Mouse (Mus musculus) gastrocnemius, adult 2 months (tissue): Measurements from ENCODE around the gene Arhgef15. TPM values are rescaled to one million over a fixed set of nuclear protein-coding genes. Genes with fewer than 3 reads are reported as not detected.
"Not testable (repeated sequence)": the region's sequence is repeated elsewhere in the genome, so short reads cannot be mapped to it uniquely, and the experiment has no call there.

Experiments
- DNase-seq: peaks from one replicate; pipeline ENCODE4 v3.0.0; 2022
- H3K27ac ChIP-seq: fragments of 200-600 bp; 2 replicates; pipeline ENCODE4 v1.8.1; 2022; ENCODE audit warnings: mild to moderate bottlenecking
- H3K4me3 ChIP-seq: fragments of 200-600 bp; 2 replicates; pipeline ENCODE4 v1.8.1; 2022; ENCODE audit warnings: mild to moderate bottlenecking, moderate library complexity
- CTCF ChIP-seq: fragments of 200-600 bp; IDR thresholded peaks from 2 replicates; pipeline ENCODE4 v1.8.1; 2022; ENCODE audit warnings: antibody characterized with exemption, mild to moderate bottlenecking, moderate library complexity
- intact Hi-C: fragments of 180-260 bp; cut with DNase I; formaldehyde crosslinking; loops from one replicate; pipeline ENCODE4 v1.15.1; 2025
- long read RNA-seq, 2 experiments: library from polyadenylated mRNA; stranded (forward); transcript quantifications; one replicate each; pipeline ENCODE4 v2.0.0; 2021
- total RNA-seq, 2 experiments: library from RNA; stranded (reverse); gene quantifications; 2 replicates each; pipeline ENCODE4 v1.2.3; 2021

Arhgef15 gene
- 1 to 10 TPM; 5.9 to 9.7 TPM for total RNA-seq
- long read RNA-seq, experiment 1, full-length matches to known transcripts = 12 of 24 reads
- long read RNA-seq, experiment 1, partial matches to known transcripts = 7 of 24 reads
- long read RNA-seq, experiment 1, other reads (novel, unspliced or antisense) = 5 of 24 reads
- long read RNA-seq, experiment 2, full-length matches to known transcripts = 5 of 17 reads
- long read RNA-seq, experiment 2, partial matches to known transcripts = 5 of 17 reads
- long read RNA-seq, experiment 2, other reads (novel, unspliced or antisense) = 7 of 17 reads

DNA sequence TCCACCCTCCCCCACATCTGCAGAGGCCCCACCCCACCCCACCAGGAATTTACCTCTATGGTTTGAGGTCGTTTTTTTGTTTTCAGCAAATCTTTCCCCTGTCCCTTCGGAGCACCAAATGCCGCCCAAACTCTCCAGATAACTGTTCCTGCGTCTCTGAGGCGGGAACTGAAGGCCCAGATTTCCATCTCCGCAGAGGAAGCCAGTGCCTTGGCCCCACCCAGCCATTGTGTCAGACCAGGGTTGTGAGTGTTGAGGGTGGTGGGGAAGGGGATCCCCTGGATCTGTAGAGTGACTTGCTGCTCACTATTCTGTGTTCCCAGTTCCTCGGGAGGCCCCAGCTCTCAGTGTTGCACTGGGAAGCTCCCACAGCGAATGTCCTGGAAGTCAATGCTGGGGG lies at the start of gene Arhgef15:
TSS of gene Arhgef15 (minus strand) at position 173 of the 400 bp plus-strand sequence.
- TF ChIP-seq CTCF = no peak
- peak within 1 kb of the TSS; percentile 72 for H3K4me3 ChIP-seq
- intact Hi-C loops = no loop called here
- no peak for DNase-seq
- H3K27ac ChIP-seq = peak within 1 kb of the TSS; percentile 89

DNA sequence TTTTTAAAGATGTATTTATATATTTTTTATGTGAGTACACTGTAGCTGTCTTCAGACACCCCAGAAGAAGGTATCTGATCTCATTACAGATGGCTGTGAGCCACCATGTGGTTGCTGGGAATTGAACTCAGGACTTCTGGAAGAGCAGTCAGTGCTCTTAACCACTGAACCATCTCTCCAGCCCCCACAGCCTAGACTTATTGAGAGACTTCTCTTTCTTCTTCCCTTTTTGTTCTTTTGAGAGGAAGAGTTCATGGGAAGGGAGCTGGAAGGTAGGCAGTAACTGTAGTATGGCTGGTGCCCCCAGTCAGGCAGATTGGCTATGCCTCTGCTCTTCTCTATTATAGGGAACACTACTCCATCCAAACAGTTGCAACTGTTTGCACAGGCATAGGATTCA lies 49.3 kb upstream of the Arhgef15 start:
- H3K4me3 ChIP-seq, DNase-seq, H3K27ac ChIP-seq, intact Hi-C loops: not testable (repeated sequence)

DNA sequence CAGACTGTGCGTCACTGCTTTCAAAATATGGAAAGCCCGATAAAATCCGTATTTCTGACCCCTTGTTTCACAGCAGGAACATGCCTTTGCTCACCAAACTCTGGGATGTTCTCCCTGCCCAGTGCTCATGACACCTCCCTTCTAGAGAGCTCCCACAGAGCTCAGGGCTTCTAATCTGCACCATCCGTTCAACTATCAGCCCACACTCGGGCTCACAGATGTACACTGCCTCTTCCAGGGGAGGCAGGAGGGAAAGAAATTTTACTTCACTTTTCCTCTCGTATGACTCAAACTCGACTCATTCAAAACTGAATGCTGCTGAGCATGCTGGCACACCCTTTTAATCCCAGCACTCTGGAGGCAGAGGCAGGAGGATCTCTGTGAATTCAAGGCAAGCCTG lies 47.9 kb upstream of the Arhgef15 start:
- no peak for DNase-seq
- intact Hi-C loops = no loop called here
- TF ChIP-seq CTCF = no peak
- Histone ChIP-seq H3K4me3 (no peak overlapping the region), H3K27ac (no peak overlapping the region)

DNA sequence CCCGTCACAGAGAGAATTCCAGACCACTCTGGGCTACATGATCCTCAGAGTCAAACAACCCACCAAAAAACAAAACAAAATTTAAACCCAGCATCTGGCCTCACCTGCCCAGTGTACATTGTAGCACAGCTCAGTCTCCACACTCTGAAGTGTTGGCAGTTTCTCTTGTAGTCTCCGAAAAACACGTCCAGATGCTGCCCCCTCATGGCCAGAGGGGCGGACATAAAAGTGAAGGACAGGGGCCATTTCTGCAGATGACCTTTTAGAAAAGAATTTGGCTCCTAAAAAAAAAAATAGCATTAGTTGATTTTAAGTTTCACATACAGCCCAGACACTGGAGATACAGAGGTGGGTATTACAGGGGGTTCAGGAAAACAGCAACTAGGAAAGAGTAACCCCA lies 46.3 kb upstream of the Arhgef15 start:
- peak; percentile 50 for TF ChIP-seq CTCF
- DNase-seq = peak; percentile 48
- intact Hi-C loops = no loop called here
- no peak overlapping the region for H3K27ac ChIP-seq
- no peak overlapping the region for H3K4me3 ChIP-seq

DNA sequence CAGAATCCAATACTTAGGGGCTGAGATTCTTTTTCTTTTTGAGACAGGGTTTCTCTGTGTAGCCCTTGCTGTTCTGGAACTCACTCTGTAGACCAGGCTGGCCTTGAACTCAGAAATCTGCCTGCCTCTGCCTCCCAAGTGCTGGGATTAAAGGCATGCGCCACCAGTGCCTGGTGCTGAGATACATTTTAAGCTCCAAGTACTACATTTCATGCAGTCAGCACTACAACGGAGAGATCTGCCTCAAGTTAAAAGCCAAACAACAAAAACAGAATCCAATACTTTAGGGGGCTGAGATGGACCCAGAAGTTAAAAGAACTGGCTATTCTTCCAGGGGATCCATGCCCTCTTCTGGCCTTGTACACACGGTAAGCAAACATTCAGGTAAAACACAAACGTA lies 45.5 kb upstream of the Arhgef15 start:
- H3K27ac ChIP-seq, intact Hi-C loops, DNase-seq, H3K4me3 ChIP-seq: not testable (repeated sequence)

DNA sequence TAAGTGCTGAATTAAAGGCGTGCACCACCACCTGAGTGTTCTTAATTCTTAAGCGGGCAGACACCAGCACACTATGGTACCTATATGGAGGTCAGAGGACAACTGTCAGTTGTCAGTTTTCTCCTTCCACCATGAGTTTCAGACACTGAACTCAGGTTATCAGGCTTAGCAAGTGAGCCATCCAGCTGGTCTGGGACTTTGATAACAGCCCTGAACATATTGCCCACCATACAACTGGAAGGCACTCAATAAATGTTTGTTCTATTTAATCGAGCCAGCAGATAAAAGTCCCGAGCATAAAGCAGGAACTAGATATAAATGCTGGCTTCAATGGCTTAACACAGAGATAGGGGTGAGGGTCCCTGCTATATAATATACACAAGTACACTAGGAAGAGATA lies 39.8 kb upstream of the Arhgef15 start:
- Histone ChIP-seq H3K27ac (no peak overlapping the region), H3K4me3 (no peak overlapping the region)
- TF ChIP-seq CTCF = no peak
- intact Hi-C loops = no loop called here
- DNase-seq = no peak

DNA sequence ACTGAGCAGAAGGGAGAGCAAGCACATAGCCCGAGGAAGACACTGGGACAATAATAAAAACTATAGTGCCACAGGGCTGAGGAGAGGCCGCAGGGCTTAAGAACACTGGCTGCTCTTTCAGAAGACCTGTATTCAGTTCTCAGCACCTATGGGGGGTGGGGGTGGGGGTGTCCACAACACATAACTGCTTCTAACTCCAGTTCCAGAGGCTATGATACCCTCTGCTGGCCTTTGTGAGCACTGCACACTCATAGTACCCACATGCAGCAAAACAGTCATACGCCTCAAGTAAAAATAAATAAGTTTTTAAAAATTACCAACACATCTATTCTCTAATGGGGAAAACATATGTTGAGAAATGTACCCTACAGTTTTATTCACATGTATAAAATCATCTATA lies 37.1 kb upstream of the Arhgef15 start:
- Histone ChIP-seq H3K27ac (no peak overlapping the region), H3K4me3 (no peak overlapping the region)
- intact Hi-C loops = no loop called here
- DNase-seq = no peak
- TF ChIP-seq CTCF = peak; percentile 47

DNA sequence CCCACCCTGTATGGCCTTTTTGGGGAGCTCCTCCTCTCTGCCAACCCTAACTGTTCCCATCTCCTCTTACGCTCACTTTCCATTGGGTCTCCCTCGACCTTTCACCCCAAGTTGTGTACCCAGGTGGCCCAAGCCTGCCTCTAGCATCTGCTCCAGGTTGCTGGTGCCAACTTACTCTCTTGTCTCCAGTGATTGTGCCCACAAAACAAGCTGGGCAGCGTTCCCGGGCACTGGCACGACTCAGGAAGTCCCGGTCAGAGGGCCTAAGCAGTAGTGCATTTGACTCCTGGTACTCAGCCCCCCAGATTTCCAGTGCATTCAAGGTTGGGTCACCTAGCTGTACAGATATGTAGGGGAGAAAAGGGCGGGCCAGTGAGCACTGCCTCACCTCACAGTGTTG lies 35.8 kb upstream of the Arhgef15 start:
- intact Hi-C loops = no loop called here
- Histone ChIP-seq H3K27ac (no peak overlapping the region), H3K4me3 (no peak overlapping the region)
- DNase-seq = no peak
- TF ChIP-seq CTCF = no peak

DNA sequence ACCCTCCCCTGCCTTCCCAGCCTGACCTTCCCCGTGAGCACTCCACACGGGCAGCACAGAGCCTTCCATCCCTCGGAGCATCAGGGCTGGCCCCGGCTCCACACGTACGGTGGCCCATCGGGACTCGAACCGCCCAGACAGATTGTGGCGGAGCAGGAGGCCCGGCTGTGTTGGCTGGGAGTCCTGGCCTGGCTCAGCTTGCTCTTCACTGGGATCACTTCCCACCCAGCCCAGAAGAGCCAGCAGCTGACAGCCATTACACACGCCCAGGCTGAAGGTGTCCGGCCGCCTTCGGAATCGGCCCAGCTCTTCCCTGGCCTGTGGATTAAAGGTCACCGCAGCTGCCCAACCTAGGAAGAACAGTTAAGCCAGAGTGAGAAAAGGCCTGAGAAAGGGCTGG lies 31.1 kb upstream of the Arhgef15 start:
- intact Hi-C loops = no loop called here

DNA sequence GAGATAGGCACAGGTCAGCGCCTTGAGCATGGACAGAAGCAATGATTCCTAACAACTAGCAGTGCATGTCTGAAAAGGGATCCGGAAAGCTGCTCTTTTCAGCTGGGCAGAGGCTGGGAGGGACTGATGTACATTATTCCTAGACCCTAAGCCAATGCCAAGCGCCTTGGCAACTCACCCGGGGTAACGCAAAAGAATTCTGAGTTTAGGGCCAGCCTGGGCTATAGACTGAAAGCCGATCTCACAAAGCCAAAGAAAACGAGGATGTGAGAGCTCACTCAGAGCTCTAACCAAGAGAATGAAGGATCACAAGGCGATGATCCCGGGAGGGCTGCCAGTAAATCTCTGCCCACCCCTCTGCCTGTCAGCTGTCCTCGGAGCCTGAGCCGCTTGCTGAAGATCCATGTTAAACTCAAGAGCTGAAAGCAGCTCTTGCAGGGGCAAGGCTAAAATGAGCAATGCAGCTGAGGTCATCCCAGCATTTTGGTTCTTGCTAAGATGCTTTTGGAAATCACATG lies 30.1 kb upstream of the Arhgef15 start:
- Histone ChIP-seq H3K4me3 (no peak overlapping the region), H3K27ac (no peak overlapping the region)
- DNase-seq = no peak
- no peak for TF ChIP-seq CTCF
- intact Hi-C loops = no loop called here

More for the DNA sequence above, 31.1 kb upstream of the Arhgef15 start:
- no peak for TF ChIP-seq CTCF
- Histone ChIP-seq H3K27ac (peak overlapping the region; percentile 73), H3K4me3 (no peak overlapping the region)
- DNase-seq = peak; percentile 85

DNA sequence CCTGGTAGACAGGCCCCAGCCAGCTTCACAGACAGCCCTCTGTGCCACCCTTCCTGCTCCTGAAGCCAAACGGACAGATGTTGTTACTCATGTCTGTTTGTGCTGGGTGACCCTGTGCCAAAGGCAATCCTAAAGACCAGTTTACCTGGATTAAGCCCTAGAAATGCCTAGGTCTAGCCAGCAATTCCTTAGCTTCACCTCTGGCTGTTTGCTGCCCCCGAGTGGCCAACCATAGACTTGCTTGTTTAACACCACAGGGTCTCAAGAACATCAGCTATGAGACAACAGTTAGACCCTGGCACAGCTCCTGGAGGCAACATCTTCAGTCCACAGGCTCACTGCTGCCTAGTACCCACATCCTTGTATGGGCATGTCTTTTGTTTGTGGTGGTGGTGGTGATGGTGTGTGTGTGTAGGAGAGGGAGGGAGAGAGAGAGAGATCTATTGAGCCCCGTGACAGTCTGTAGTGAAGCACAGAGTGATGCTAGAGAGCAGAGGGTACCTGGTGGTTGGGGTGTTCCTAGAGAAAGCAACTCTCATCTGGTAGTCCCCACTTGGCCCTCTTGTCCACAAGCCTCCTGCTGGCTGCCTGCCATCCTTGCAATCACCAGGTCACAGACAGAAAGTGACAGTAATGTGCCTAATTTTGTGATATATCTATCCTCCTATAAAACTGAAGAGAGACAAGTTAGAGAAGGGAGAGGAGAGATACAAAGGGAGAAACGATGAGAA lies 25.5 kb upstream of the Arhgef15 start:
- peak; percentile 78 for TF ChIP-seq CTCF
- peak; percentile 78 for DNase-seq
- intact Hi-C loops = loop anchor here (2.0 kb wide), 2 partner anchors 18 to 78 kb away; no protein-coding TSS in a partner anchor
- H3K27ac ChIP-seq = no peak overlapping the region
- no peak overlapping the region for H3K4me3 ChIP-seq

DNA sequence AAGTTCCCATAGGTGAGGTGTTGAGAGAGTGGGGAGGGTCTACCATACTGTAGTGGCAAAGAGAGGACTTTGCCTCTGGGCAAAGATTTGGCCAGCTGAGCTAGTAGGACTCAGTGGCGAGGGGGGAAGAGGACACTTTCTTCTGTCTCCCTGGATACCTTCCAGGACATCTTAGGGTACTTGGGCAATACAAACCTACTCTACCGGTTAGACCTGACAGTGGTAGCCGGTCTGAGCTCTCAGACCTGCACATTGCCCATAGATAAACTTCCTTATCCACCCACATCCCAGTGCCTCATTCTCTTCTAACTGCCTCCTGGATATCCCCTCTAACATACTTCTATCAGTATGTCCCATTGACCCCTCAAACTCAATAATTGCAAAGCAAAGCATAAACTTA lies 23.6 kb upstream of the Arhgef15 start:
- DNase-seq = no peak
- TF ChIP-seq CTCF = no peak
- Histone ChIP-seq H3K4me3 (no peak overlapping the region), H3K27ac (no peak overlapping the region)
- intact Hi-C loops = no loop called here

DNA sequence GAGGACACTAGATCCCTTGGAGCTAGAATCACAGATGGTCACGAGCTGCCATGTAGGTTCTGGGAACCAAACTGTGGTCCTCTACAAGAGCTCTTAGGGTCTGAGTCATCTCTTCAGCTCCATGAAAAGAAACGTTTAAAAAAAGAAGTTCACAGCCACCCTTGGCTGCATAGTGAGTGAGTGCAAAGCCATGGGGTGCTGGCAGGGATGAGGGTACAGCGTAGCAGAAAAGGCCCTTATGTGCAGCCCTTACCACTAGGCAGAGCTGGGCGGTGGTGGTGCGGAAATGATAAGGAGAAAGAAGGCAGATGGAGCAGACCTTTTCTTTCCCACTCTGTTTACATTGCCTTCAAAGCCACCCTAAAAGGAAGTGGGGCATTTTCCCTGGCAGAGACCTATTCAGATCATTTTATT lies 22.0 kb upstream of the Arhgef15 start:
- TF ChIP-seq CTCF = no peak
- intact Hi-C loops = no loop called here
- Histone ChIP-seq H3K27ac (no peak overlapping the region), H3K4me3 (no peak overlapping the region)
- DNase-seq = no peak

DNA sequence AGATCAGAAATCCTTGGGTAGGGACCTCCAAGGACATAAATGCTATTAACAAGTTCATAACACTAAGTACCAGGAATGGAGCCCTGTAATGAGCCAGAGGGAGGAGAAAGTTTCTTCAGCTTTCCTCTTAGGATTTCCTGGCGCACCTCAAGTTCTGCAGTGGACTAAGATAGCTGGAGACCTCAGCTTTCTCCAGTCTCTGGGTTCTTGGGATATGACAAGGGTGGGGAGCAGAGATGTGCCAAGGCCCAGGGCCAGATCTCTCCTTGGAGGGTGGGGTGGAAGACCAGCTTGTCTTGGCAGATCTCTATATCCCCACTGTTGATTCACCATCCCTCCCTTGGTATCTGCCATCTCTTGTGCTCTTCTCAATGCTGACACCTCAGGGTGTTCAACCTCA lies 18.3 kb upstream of the Arhgef15 start:
- H3K27ac ChIP-seq = no peak overlapping the region
- no peak for DNase-seq
- intact Hi-C loops = no loop called here
- no peak overlapping the region for H3K4me3 ChIP-seq
- no peak for TF ChIP-seq CTCF
